Mouse (Mus musculus): ENCODE data around the gene Prkar1a. TPM values are rescaled to one million over a fixed set of nuclear protein-coding genes. Genes with fewer than 3 reads are reported as not detected.

Prkar1a gene
- polyA plus RNA-seq, 1 experiment from 2014 or later: 435 TPM

DNA sequence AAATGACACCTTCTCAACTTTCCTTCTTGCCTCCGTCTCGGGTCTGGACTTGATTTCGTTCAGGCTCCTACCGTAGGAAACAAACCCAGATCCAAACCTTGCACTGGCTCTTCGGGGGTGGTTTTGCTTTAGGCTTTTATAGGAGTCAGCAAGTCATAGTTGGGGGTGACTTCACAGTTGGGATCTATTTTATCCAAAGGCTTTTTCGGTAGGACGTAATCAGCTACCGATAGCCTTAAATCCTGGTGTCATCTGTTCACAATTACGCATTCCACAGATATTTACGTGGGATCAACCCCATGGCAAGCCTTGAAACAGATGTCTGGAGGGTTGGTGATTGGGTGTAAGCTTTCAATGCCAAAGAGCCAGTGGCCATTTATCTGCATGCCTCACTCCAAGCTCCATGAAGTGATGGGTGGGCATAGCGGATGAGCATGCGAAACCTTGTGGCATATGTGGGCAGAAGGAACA is 66.1 kb downstream of the Prkar1a start:
- Histone ChIP-seq H3K4me1 (ENCODE audit: control insufficient read depth, insufficient read depth, low read length) (no peaks in the 10 kb centered on the region), H3K27ac (ENCODE audit: low read depth, low read length) (no peak overlapping the region), H3K27me3 (ENCODE audit: control insufficient read depth, insufficient read depth, low read length) (no peaks in the 10 kb centered on the region), H3K4me3 (ENCODE audit: low read depth, low read length) (no peak overlapping the region), H3K9ac (ENCODE audit: low read depth, low read length) (no peak overlapping the region), H3K4me2 (no peak overlapping the region), H3K36me3 (ENCODE audit: control insufficient read depth, insufficient read depth, low read length) (no peaks in the 10 kb centered on the region), H3K9me3 (replicated peaks; ENCODE audit: control insufficient read depth, low read length) (no peaks in the 10 kb centered on the region)
- 82% methylated on average over 12 of the region's 12 CpGs for WGBS (ENCODE audit: insufficient replicate concordance)
- no peak for ATAC-seq (replicated peaks; ENCODE audit: insufficient number of reproducible peaks, low FRiP score, low TSS enrichment)

DNA sequence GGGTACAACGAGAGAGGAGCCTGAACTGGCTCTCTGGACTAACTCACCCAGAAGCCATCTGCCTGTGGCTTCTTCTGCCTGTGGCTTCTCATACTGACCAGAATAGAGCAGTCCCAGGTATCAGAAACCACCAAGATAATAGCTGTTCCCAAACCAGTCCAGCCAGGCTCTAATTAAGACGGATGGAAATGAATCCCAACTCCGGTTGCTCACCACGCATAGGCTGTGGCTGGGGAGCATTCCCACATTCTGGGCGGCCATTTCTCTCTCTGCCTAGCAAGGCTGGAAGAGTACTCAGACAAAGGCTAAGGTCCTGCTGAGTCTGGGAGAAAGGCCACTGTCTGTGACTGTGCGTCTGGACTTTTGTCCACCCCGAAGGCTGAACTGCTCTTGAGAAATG is 67.8 kb downstream of the Prkar1a start:
- H3K4me2 ChIP-seq: no peak overlapping the region
- H3K9me3 ChIP-seq (replicated peaks; ENCODE audit: control insufficient read depth, low read length): no peaks in the 10 kb centered on the region
- no peak for ATAC-seq (replicated peaks; ENCODE audit: insufficient number of reproducible peaks, low FRiP score, low TSS enrichment)
- H3K4me1 ChIP-seq (ENCODE audit: control insufficient read depth, insufficient read depth, low read length): 0 out of 2 replicates have a peak, but pooled peaks cover 8% of the 10 kb centered on the region
- H3K9ac ChIP-seq (ENCODE audit: low read depth, low read length): no peak overlapping the region
- H3K4me3 ChIP-seq (ENCODE audit: low read depth, low read length): no peak overlapping the region
- no peaks in the 10 kb centered on the region for H3K36me3 ChIP-seq (ENCODE audit: control insufficient read depth, insufficient read depth, low read length)
- H3K27me3 ChIP-seq (ENCODE audit: control insufficient read depth, insufficient read depth, low read length): peaks cover 6% of the 10 kb centered on the region; the same call in 1 of the 2 replicates
- H3K27ac ChIP-seq (ENCODE audit: low read depth, low read length): no peak overlapping the region
- WGBS (ENCODE audit: insufficient replicate concordance): 72% methylated on average over 7 of the region's 7 CpGs

DNA sequence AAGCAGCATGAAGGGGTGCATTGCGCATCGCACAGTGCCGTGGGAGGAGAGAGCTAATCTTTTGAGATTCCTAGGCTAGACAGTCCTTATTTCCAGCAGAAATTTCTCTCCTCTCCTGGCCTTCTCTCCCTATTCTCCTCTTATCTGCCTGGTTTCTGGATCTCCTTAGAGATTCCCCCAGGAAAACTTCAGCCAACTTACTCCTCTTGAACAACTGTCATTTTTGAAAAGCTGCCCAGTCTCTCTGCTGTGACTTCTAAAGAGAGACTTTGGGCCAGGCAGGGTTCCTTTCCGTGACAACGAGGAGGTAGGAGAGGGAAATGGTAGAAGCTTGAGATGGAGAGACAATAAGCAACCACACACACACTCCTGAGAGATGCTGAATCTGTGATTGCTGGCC is 68.2 kb downstream of the Prkar1a start:
- 82% methylated on average over 5 of the region's 5 CpGs for WGBS (ENCODE audit: insufficient replicate concordance)
- Histone ChIP-seq H3K36me3 (ENCODE audit: control insufficient read depth, insufficient read depth, low read length) (no peaks in the 10 kb centered on the region), H3K4me3 (ENCODE audit: low read depth, low read length) (no peak overlapping the region), H3K4me1 (ENCODE audit: control insufficient read depth, insufficient read depth, low read length) (0 out of 2 replicates have a peak, but pooled peaks cover 8% of the 10 kb centered on the region), H3K4me2 (no peak overlapping the region), H3K9me3 (replicated peaks; ENCODE audit: control insufficient read depth, low read length) (no peaks in the 10 kb centered on the region), H3K27me3 (ENCODE audit: control insufficient read depth, insufficient read depth, low read length) (peaks cover 11% of the 10 kb centered on the region; the same call in 1 of the 2 replicates), H3K9ac (ENCODE audit: low read depth, low read length) (no peak overlapping the region), H3K27ac (ENCODE audit: low read depth, low read length) (no peak overlapping the region)
- no peak for ATAC-seq (replicated peaks; ENCODE audit: insufficient number of reproducible peaks, low FRiP score, low TSS enrichment)

DNA sequence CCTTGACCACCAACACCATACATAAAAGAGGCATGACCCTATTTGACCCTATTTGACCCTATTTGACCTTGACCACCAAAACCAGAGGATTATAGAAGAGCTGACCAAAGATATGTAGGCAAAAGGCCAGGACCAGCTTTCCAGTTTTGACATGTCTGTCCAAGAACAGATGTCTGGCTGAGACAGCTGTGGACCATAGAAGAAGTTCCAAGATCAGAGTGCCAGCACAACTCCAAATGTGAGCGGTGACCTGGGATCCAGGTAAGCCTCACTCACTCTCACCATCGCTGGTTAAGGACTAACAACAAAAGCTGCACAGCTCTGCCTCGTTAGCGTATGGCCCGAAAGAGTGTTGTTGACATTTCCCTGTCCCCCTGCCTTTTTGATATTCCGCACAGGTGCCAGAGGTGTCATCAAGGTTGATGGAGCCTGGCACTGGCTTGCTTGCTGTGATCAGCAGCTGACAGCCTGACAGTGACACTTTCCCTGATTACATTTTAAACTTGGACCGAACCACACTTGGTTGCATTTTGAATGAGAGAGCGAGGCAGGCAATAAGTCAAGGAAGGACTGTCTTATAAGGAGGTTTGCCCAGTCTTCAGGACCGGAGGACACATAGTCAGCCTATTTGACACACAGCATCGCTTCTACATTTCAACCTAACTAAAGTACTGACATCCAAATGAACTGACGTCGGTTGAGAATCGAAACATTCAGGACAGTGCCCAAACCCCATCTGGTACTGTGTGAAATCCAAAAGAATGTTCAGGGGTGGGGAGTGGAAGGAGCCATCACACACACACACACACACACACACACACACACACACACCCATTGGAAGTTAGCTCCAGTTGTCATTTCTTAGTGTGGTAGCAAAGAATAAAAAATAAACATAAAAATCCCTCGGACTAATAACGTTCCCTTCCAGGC is 69.0 kb downstream of the Prkar1a start:
- ATAC-seq (replicated peaks; ENCODE audit: insufficient number of reproducible peaks, low FRiP score, low TSS enrichment): no peak
- H3K9ac ChIP-seq (ENCODE audit: low read depth, low read length): no peak overlapping the region
- peaks cover 13% of the 10 kb centered on the region; the same call in 1 of the 2 replicates for H3K27me3 ChIP-seq (ENCODE audit: control insufficient read depth, insufficient read depth, low read length)
- no peak overlapping the region for H3K27ac ChIP-seq (ENCODE audit: low read depth, low read length)
- 81% methylated on average over 15 of the region's 15 CpGs for WGBS (ENCODE audit: insufficient replicate concordance)
- H3K4me1 ChIP-seq (ENCODE audit: control insufficient read depth, insufficient read depth, low read length): 0 out of 2 replicates have a peak, but pooled peaks cover 8% of the 10 kb centered on the region
- no peaks in the 10 kb centered on the region for H3K36me3 ChIP-seq (ENCODE audit: control insufficient read depth, insufficient read depth, low read length)
- no peak overlapping the region for H3K4me3 ChIP-seq (ENCODE audit: low read depth, low read length)
- H3K9me3 ChIP-seq (replicated peaks; ENCODE audit: control insufficient read depth, low read length): no peaks in the 10 kb centered on the region
- no peak overlapping the region for H3K4me2 ChIP-seq

Other genes with a start within 250 kb of the Prkar1a start
- 0.11 TPM in 1 of 2 replicates, not detected in the other for gene 9930022D16Rik, start 235.5 kb upstream of the Prkar1a start, polyA plus RNA-seq (2014; fragmentation: Nextera tagmentation; extraction: Ambion mirVana)
- 37.6 and 38.8 TPM in 2 replicates for gene Amz2, start 223.5 kb upstream of the Prkar1a start, polyA plus RNA-seq (2014; fragmentation: Nextera tagmentation; extraction: Ambion mirVana)
- 4.2 and 5.1 TPM in 2 replicates for gene Arsg, start 176.0 kb upstream of the Prkar1a start, polyA plus RNA-seq (2014; fragmentation: Nextera tagmentation; extraction: Ambion mirVana)
- gene Slc16a6, start 175.8 kb upstream of the Prkar1a start, polyA plus RNA-seq (2014; fragmentation: Nextera tagmentation; extraction: Ambion mirVana): 10.2 and 12.7 TPM in 2 replicates
- 23.6 and 27.1 TPM in 2 replicates for gene Wipi1, start 37.4 kb upstream of the Prkar1a start, polyA plus RNA-seq (2014; fragmentation: Nextera tagmentation; extraction: Ambion mirVana)
- 0.86 and 1.2 TPM in 2 replicates for gene Fam20a, start 72.9 kb downstream of the Prkar1a start, polyA plus RNA-seq (2014; fragmentation: Nextera tagmentation; extraction: Ambion mirVana)
- not detected in 2 replicates for gene 1700012B07Rik, start 178.6 kb downstream of the Prkar1a start, polyA plus RNA-seq (2014; fragmentation: Nextera tagmentation; extraction: Ambion mirVana)

All from heart, embryonic 11.5 days (tissue).